Mouse (Mus musculus) MEL (cell line): ENCODE results near the gene Pip5k1b. TPM values are rescaled to one million over a fixed set of nuclear protein-coding genes. Genes with fewer than 3 reads are reported as not detected.
A peak's percentile ranks its signal among the peaks of the same experiment; 100 is the strongest.

Experiments
- DNase-seq: peaks from one replicate; pipeline ENCODE4 v3.0.0; 2011; ENCODE audit warnings: low read depth, low spot score
- H3K27ac ChIP-seq: 2 replicates; pipeline ENCODE4 v1.5.1; 2012; ENCODE audit warnings: low read depth, mild to moderate bottlenecking, control low read depth, low read length, moderate library complexity; ENCODE audit not compliant: control insufficient read depth
- H3K27me3 ChIP-seq, 2 experiments: fragments of 150-350 bp in 1 of 2; sonication (generic) in 1 of 2; 2 replicates each; pipeline ENCODE4 v1.6.1; 2012; ENCODE audit warnings: low read length in 2 of 2, mild to moderate bottlenecking in 2 of 2, improper control_type of control experiment in 1 of 2, moderate library complexity in 1 of 2; ENCODE audit not compliant: insufficient read depth in 2 of 2, control insufficient read depth in 1 of 2
- H3K36me3 ChIP-seq, 2 experiments: 2 replicates each; pipeline ENCODE4 v1.6.1; 2012 to 2014; ENCODE audit warnings: low read length in 2 of 2, improper control_type of control experiment in 1 of 2, inconsistent platforms in 1 of 2, mild to moderate bottlenecking in 1 of 2; ENCODE audit not compliant: insufficient read depth in 2 of 2, control insufficient read depth in 1 of 2
- H3K4me1 ChIP-seq, 2 experiments: fragments of 150-350 bp in 1 of 2; sonication (generic) in 1 of 2; 2 replicates each; pipeline ENCODE4 v1.6.1; 2012; ENCODE audit warnings: low read length in 2 of 2, improper control_type of control experiment in 1 of 2, mild to moderate bottlenecking in 1 of 2; ENCODE audit not compliant: insufficient read depth in 2 of 2, control insufficient read depth in 1 of 2
- H3K4me3 ChIP-seq, 2 experiments: fragments of 150-350 bp in 1 of 2; sonication (generic) in 1 of 2; 2 replicates each; pipeline ENCODE4 v1.5.1; 2012; ENCODE audit warnings: low read depth in 2 of 2, low read length in 2 of 2, mild to moderate bottlenecking in 2 of 2, moderate library complexity in 2 of 2, control low read depth in 1 of 2, improper control_type of control experiment in 1 of 2; ENCODE audit not compliant: control insufficient read depth in 1 of 2, insufficient read depth in 1 of 2
- H3K79me2 ChIP-seq: 2 replicates; pipeline ENCODE4 v1.6.1; 2012; ENCODE audit warnings: mild to moderate bottlenecking, low read length, moderate library complexity; ENCODE audit not compliant: control insufficient read depth, poor library complexity, insufficient read depth
- H3K9ac ChIP-seq: 2 replicates; pipeline ENCODE4 v1.6.1; 2012; ENCODE audit warnings: low read depth, mild to moderate bottlenecking, control low read depth, low read length, moderate library complexity; ENCODE audit not compliant: control insufficient read depth, poor library complexity, severe bottlenecking
- H3K9me3 ChIP-seq: fragments of 150-350 bp; sonication (generic); replicated peaks from 2 replicates; pipeline ENCODE4 v1.6.1; 2012; ENCODE audit warnings: mild to moderate bottlenecking, low read length, improper control_type of control experiment, moderate library complexity; ENCODE audit not compliant: insufficient read depth
- BHLHE40 ChIP-seq: IDR thresholded peaks from 2 replicates; pipeline ENCODE4 v1.6.1; 2012; ENCODE audit warnings: low read depth, mild to moderate bottlenecking, inconsistent platforms, low read length, improper control_type of control experiment, borderline replicate concordance
- CHD1 ChIP-seq: IDR thresholded peaks from 2 replicates; pipeline ENCODE4 v1.6.1; 2012; ENCODE audit warnings: low read depth, mild to moderate bottlenecking, inconsistent platforms, low read length, improper control_type of control experiment
- CHD2 ChIP-seq: IDR thresholded peaks from 2 replicates; pipeline ENCODE4 v1.6.1; 2011; ENCODE audit warnings: low read length, improper control_type of control experiment
- EP300 ChIP-seq, 2 experiments: IDR thresholded peaks; 2 replicates each; pipeline ENCODE4 v1.6.1; 2011; ENCODE audit warnings: improper control_type of control experiment in 2 of 2, low read length in 2 of 2, low read depth in 1 of 2, mild to moderate bottlenecking in 1 of 2
- GATA1 ChIP-seq: IDR thresholded peaks from 2 replicates; pipeline ENCODE4 v1.6.1; 2011; ENCODE audit warnings: low read depth, low read length, improper control_type of control experiment
- HCFC1 ChIP-seq: IDR thresholded peaks from 2 replicates; pipeline ENCODE4 v1.6.1; 2012; ENCODE audit warnings: low read depth, mild to moderate bottlenecking, inconsistent platforms, low read length, improper control_type of control experiment, moderate library complexity
- JUND ChIP-seq: IDR thresholded peaks from 2 replicates; pipeline ENCODE4 v1.6.1; 2011; ENCODE audit warnings: low read depth, mild to moderate bottlenecking, improper control_type of control experiment, low read length
- KAT2A ChIP-seq: conservative IDR thresholded peaks from 2 replicates; pipeline ENCODE4 v1.6.1; 2012; ENCODE audit warnings: low read depth, low read length, improper control_type of control experiment, inconsistent platforms
- MAZ ChIP-seq: IDR thresholded peaks from 2 replicates; pipeline ENCODE4 v1.6.1; 2012; ENCODE audit warnings: low read depth, mild to moderate bottlenecking, inconsistent platforms, low read length, improper control_type of control experiment
- MEF2A ChIP-seq: IDR thresholded peaks from 2 replicates; pipeline ENCODE4 v1.6.1; 2014; ENCODE audit warnings: low read depth, mild to moderate bottlenecking, inconsistent platforms, low read length, improper control_type of control experiment; ENCODE audit not compliant: poor library complexity, insufficient replicate concordance, severe bottlenecking; ENCODE audit errors: extremely low read depth
- MXI1 ChIP-seq: IDR thresholded peaks from 2 replicates; pipeline ENCODE4 v1.6.1; 2011; ENCODE audit warnings: mild to moderate bottlenecking, low read depth, low read length, improper control_type of control experiment
- NELFE ChIP-seq: IDR thresholded peaks from 2 replicates; pipeline ENCODE4 v1.6.1; 2011; ENCODE audit warnings: low read depth, low read length, improper control_type of control experiment
- NRF1 ChIP-seq: IDR thresholded peaks from 2 replicates; pipeline ENCODE4 v1.6.1; 2014; ENCODE audit warnings: low read depth, mild to moderate bottlenecking, inconsistent platforms, low read length, improper control_type of control experiment, moderate library complexity; ENCODE audit not compliant: poor library complexity, insufficient read depth, severe bottlenecking
- POLR2A ChIP-seq, 2 experiments: IDR thresholded peaks; 2 replicates each; pipeline ENCODE4 v1.6.1; 2011 to 2012; ENCODE audit warnings: low read length in 2 of 2, mild to moderate bottlenecking in 2 of 2, control low read depth in 1 of 2, improper control_type of control experiment in 1 of 2, low read depth in 1 of 2, moderate library complexity in 1 of 2; ENCODE audit not compliant: control insufficient read depth in 1 of 2, insufficient read depth in 1 of 2, poor library complexity in 1 of 2
- POLR2AphosphoS2 ChIP-seq: IDR thresholded peaks from 2 replicates; pipeline ENCODE4 v1.6.1; 2011; ENCODE audit warnings: low read length, improper control_type of control experiment
- RCOR1 ChIP-seq: IDR thresholded peaks from 2 replicates; pipeline ENCODE4 v1.6.1; 2012; ENCODE audit warnings: low read depth, mild to moderate bottlenecking, inconsistent platforms, low read length, improper control_type of control experiment
- SIN3A ChIP-seq: IDR thresholded peaks from 2 replicates; pipeline ENCODE4 v1.6.1; 2012; ENCODE audit warnings: low read length, improper control_type of control experiment, inconsistent platforms
- TBP ChIP-seq: IDR thresholded peaks from 2 replicates; pipeline ENCODE4 v1.8.0; 2011; ENCODE audit warnings: low read depth, low read length, improper control_type of control experiment
- TCF12 ChIP-seq: IDR thresholded peaks from 2 replicates; pipeline ENCODE4 v1.6.1; 2014; ENCODE audit warnings: low read depth, mild to moderate bottlenecking, inconsistent platforms, low read length, improper control_type of control experiment, moderate library complexity
- UBTF ChIP-seq: IDR thresholded peaks from 2 replicates; pipeline ENCODE4 v1.6.1; 2012; ENCODE audit warnings: low read depth, mild to moderate bottlenecking, inconsistent platforms, low read length, improper control_type of control experiment, moderate library complexity, borderline replicate concordance; ENCODE audit not compliant: insufficient read depth
- USF1 ChIP-seq: IDR thresholded peaks from 2 replicates; pipeline ENCODE4 v1.6.1; 2014; ENCODE audit warnings: low read depth, mild to moderate bottlenecking, inconsistent platforms, low read length, improper control_type of control experiment, moderate library complexity
- USF2 ChIP-seq, 2 experiments: IDR thresholded peaks; 2 replicates each; pipeline ENCODE4 v1.6.1; 2011 to 2012; ENCODE audit warnings: improper control_type of control experiment in 2 of 2, low read length in 2 of 2, borderline replicate concordance in 1 of 2, inconsistent platforms in 1 of 2, low read depth in 1 of 2, mild to moderate bottlenecking in 1 of 2; ENCODE audit not compliant: insufficient read depth in 1 of 2
- ZC3H11A ChIP-seq: IDR thresholded peaks from 2 replicates; pipeline ENCODE4 v1.6.1; 2012; ENCODE audit warnings: low read depth, mild to moderate bottlenecking, inconsistent platforms, low read length, improper control_type of control experiment
- ZKSCAN1 ChIP-seq: IDR thresholded peaks from 2 replicates; pipeline ENCODE4 v1.6.1; 2012; ENCODE audit warnings: low read depth, mild to moderate bottlenecking, inconsistent platforms, low read length, improper control_type of control experiment, moderate library complexity
- ZNF384 ChIP-seq: IDR thresholded peaks from 2 replicates; pipeline ENCODE4 v1.6.1; 2012; ENCODE audit warnings: low read depth, mild to moderate bottlenecking, inconsistent platforms, low read length, improper control_type of control experiment
- polyA plus RNA-seq, 2 experiments: library from polyadenylated mRNA; stranded (reverse) in 1 of 2; unstranded in 1 of 2; fragments of >175 nt in 1 of 2; fragments of >200 nt in 1 of 2; gene quantifications; 2 replicates each; pipeline versions ENCODE4 v1.2.1 to v1.2.4; 2012; ENCODE audit warnings: low replicate concordance in 2 of 2, low read depth in 1 of 2; ENCODE audit not compliant: insufficient read length in 2 of 2, insufficient read depth in 1 of 2, missing spikeins in 1 of 2
- total RNA-seq: library from RNA; depleted of rRNA; stranded (reverse); fragments of 300-350 nt; gene quantifications from 2 replicates; pipeline ENCODE4 v1.2.3, GENCODE M21; 2012

Pip5k1b gene
- total and polyA plus RNA-seq, 3 experiments = 3.4 to 10.0 TPM; not detected in 1

GRCm38 (mm10) chr19:24331274-24331673 lies 224.4 kb downstream of the Pip5k1b start (continued):
- TF ChIP-seq MAZ = no peak

- Histone ChIP-seq H3K4me3 (no peak overlapping the region), H3K79me2 (no peaks in the 10 kb centered on the region), H3K9ac (no peak overlapping the region), H3K9me3 (no peaks in the 10 kb centered on the region), H3K27ac (no peak overlapping the region), H3K36me3 (peaks cover 0 to 25% of the 10 kb centered on the region in 2 experiments; a peak in 2 of 4 replicates), H3K4me1 (peaks cover 26 to 32% of the 10 kb centered on the region in 2 experiments), H3K27me3 (no peaks in the 10 kb centered on the region)
- no peak for TF ChIP-seq NRF1
- no peak for TF ChIP-seq TBP
- TF ChIP-seq POLR2A (IDR thresholded peaks at IDR 0.05; ENCODE audit: control insufficient read depth in 1 of 2, insufficient read depth in 1 of 2, low read depth in 1 of 2, low read length in 2 of 2, poor library complexity in 1 of 2) = no peak
- TF ChIP-seq NELFE = no peak
- no peak for TF ChIP-seq UBTF
- TF ChIP-seq USF2 (IDR thresholded peaks at IDR 0.05; ENCODE audit: borderline replicate concordance in 1 of 2, insufficient read depth in 1 of 2, low read depth in 1 of 2, low read length in 2 of 2) = no peak
- no peak for TF ChIP-seq ZKSCAN1
- no peak for TF ChIP-seq ZNF384
- TF ChIP-seq ZC3H11A = no peak
- no peak for TF ChIP-seq BHLHE40
- TF ChIP-seq HCFC1 = no peak
- TF ChIP-seq CHD1 = no peak
- no peak for TF ChIP-seq TCF12
- TF ChIP-seq GATA1 = no peak
- no peak for TF ChIP-seq JUND
- no peak for TF ChIP-seq KAT2A
- TF ChIP-seq POLR2AphosphoS2 = no peak
- no peak for TF ChIP-seq MAZ
- DNase-seq = no peak
These were observed 225.3 kb downstream of the Pip5k1b start for GRCm38 (mm10) chr19:24330366-24330765.

DNA sequence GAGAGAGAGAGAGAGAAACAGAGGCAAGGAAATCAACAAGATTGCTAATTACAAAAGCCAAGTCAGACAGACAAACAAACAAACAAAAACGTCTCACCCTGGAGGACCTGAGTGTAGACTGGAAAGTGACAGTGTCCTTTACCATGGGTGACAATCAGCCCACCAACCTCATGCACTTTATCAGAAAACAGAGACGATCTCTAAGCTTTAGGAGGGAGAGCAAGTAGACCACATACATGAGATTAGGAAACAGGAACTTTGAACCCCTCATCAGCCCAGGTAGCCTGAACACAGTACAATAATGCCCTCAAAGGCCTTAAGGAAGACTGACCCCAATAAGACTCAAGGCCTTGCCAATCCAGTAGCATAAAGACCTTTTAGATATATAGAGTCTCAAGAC lies 227.8 kb downstream of the Pip5k1b start:
- Histone ChIP-seq H3K27ac (no peak overlapping the region), H3K27me3 (no peaks in the 10 kb centered on the region), H3K79me2 (no peaks in the 10 kb centered on the region), H3K4me3 (no peak overlapping the region), H3K36me3 (peaks cover 0 to 23% of the 10 kb centered on the region in 2 experiments; a peak in 2 of 4 replicates), H3K9me3 (no peaks in the 10 kb centered on the region), H3K4me1 (peaks cover 23 to 27% of the 10 kb centered on the region in 2 experiments), H3K9ac (no peak overlapping the region)
- peak; percentile 56 for DNase-seq
- TF ChIP-seq SIN3A (peak; percentile 28; the same call in 1 of the 2 replicates), JUND (peak; percentile 58; the same call in 1 of the 2 replicates), NRF1 (no peak), EP300 (IDR thresholded peaks at IDR 0.05; ENCODE audit: low read depth in 1 of 2, low read length in 2 of 2) (peak; percentile 45 to 66; a peak in 3 of 4 replicates), USF1 (no peak), RCOR1 (peak; percentile 53; the same call in 1 of the 2 replicates), GATA1 (peak; percentile 66), TCF12 (peak; percentile 22; the same call in 1 of the 2 replicates), CHD2 (no peak), MXI1 (peak; percentile 27; the same call in 1 of the 2 replicates), MEF2A (no peak)
